Mouse (Mus musculus) midbrain, embryonic 14.5 days (tissue): ENCODE data around the gene Rps15a. TPM values are rescaled to one million over a fixed set of nuclear protein-coding genes. Genes with fewer than 3 reads are reported as not detected.

Experiments
- ATAC-seq: fragments of 200-750 bp; cut with Nextera tagmentation; 2 replicates; pipeline ENCODE4 v1.8.0; 2017; ENCODE audit warnings: moderate number of reproducible peaks, moderate library complexity; ENCODE audit not compliant: low FRiP score, low TSS enrichment
- DNase-seq: peaks from one replicate; pipeline ENCODE4 v3.0.0-alpha.2; 2015
- H3K27ac ChIP-seq: fragments of 300-500 bp; sonication (generic); replicated peaks from 2 replicates; pipeline ENCODE4 v1.5.1; 2014; ENCODE audit warnings: mild to moderate bottlenecking, low read depth, low read length, moderate library complexity
- H3K27me3 ChIP-seq: fragments of 300-500 bp; sonication (generic); 2 replicates; pipeline ENCODE4 v1.6.1; 2014; ENCODE audit warnings: low read length, control low read depth, mixed read lengths; ENCODE audit not compliant: control insufficient read depth, insufficient read depth
- H3K36me3 ChIP-seq: fragments of 300-500 bp; sonication (generic); 2 replicates; pipeline ENCODE4 v1.6.1; 2014; ENCODE audit warnings: low read length, control low read depth; ENCODE audit not compliant: control insufficient read depth, insufficient read depth
- H3K4me1 ChIP-seq: fragments of 300-500 bp; sonication (generic); 2 replicates; pipeline ENCODE4 v1.6.1; 2014; ENCODE audit warnings: mild to moderate bottlenecking, antibody characterized with exemption, low read length, control low read depth; ENCODE audit not compliant: control insufficient read depth, insufficient read depth
- H3K4me2 ChIP-seq: fragments of 300-500 bp; sonication (generic); 2 replicates; pipeline ENCODE4 v1.6.1; 2014; ENCODE audit warnings: mild to moderate bottlenecking, low read length, moderate library complexity
- H3K4me3 ChIP-seq: fragments of 300-500 bp; sonication (generic); replicated peaks from 2 replicates; pipeline ENCODE4 v1.5.1; 2014; ENCODE audit warnings: low read depth, low read length
- H3K9ac ChIP-seq: fragments of 300-500 bp; sonication (generic); replicated peaks from 2 replicates; pipeline ENCODE4 v1.6.1; 2014; ENCODE audit warnings: mild to moderate bottlenecking, low read length, moderate library complexity
- H3K9me3 ChIP-seq: fragments of 300-500 bp; sonication (generic); 2 replicates; pipeline ENCODE4 v1.6.1; 2016; ENCODE audit warnings: low read length, control low read depth, mixed read lengths; ENCODE audit not compliant: control insufficient read depth
- WGBS: fragments of 180-500 bp; shearing (Covaris S2); extraction: QIAGEN DNeasy Blood & Tissue Kit; methylation state at CpG from one replicate; pipeline ENCODE4 v1.1.7; 2014; 5-methylcytosine and 5-hydroxymethylcytosine counted together
- polyA plus RNA-seq: library from polyadenylated mRNA; unstranded; fragments of >200 nt; fragmentation: Nextera tagmentation; extraction: Ambion mirVana; gene quantifications from 2 replicates; pipeline ENCODE4 v1.2.1, GENCODE M21; 2014

The Rps15a gene
- polyA plus RNA-seq, 1 experiment from 2014 or later: 492 TPM

DNA sequence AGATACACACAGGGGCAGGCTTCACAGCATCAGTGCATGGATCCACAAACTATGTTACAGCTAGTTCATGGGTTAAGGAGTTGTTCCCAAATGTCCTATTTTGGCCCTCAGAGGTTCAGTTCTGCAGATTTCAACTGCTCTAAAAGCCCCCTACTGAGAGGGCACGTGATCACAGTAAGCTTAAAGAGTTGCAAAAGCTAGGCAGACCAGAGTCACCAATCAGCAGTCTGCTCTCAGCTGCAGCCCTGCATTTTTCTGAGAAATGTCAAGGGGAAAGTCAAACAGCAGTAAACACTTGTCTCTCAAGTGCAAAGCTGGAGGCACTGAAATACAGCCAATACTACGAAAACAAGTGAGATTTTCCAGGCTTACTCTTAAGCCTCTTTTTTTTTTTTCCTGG lies 3.2 kb upstream of the Rps15a start:
- 37% methylated on average over 2 of the region's 2 CpGs for WGBS
- DNase-seq (no peak), ATAC-seq (no peak)
- no peak overlapping the region for H3K4me3 ChIP-seq
- no peak overlapping the region for H3K27ac ChIP-seq
- H3K9me3 ChIP-seq: no peaks in the 10 kb centered on the region
- H3K36me3 ChIP-seq: peaks cover 55% of the 10 kb centered on the region
- H3K27me3 ChIP-seq: no peaks in the 10 kb centered on the region
- peaks cover 9% of the 10 kb centered on the region for H3K4me1 ChIP-seq
- H3K4me2 ChIP-seq: no peak overlapping the region
- H3K9ac ChIP-seq: no peak overlapping the region

DNA sequence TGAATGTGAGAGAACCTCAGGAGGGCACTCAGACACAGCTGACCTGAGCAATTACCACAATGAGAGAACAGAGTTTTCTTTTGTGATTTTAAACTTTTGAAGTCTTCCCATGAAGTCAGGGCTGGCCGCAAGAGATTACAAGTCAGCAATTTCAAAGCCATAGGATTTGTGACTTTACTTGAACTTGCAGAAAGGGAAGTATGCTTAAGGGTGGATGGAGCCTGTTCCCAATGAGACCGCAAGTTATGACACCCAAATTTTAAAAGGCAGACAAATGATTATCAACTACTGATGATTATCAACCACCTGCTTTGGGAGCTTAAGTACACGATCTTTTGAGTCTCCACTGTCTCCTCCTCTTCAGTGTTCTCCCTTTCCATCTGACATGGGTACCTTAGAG lies 2.4 kb upstream of the Rps15a start:
- 84% methylated on average over 3 of the region's 3 CpGs for WGBS
- Histone ChIP-seq H3K4me3 (no peak overlapping the region), H3K9ac (no peak overlapping the region), H3K27ac (no peak overlapping the region), H3K4me2 (no peak overlapping the region), H3K9me3 (no peaks in the 10 kb centered on the region), H3K36me3 (peaks cover 59% of the 10 kb centered on the region), H3K4me1 (peaks cover 16% of the 10 kb centered on the region), H3K27me3 (no peaks in the 10 kb centered on the region)
- DNase-seq (no peak), ATAC-seq (no peak)

DNA sequence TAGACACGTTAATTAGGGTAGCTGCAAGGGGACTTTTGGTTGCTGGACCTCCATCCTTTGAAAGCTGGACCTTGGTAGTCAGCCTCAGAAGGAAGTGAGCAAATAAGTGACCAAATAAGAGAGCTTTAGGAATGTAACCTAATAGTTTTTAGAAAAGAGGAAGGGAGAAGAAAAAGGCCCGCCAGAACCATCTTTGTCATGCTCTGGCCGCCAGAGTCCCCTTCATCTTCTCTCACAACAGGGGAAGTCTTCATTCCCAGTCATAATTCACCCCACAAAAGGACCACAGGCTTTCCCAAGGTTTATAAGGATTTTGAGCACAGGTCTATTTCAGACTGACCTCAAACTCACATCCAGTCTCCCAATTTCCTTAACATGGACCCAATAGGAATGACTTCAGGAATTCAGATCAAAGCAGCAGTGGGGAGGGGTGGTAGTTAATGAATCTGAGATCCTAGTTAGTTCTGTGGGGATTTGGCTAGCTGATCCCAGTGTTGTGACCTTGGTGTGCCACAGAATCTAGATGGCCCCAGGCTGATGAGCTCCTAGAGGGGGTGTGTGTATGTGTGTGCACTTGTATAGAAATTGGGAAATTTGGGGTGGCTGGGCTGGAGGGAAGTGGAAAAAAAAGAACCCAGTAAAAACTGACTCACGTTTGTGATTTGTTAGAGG lies 1.7 kb upstream of the Rps15a start:
- Histone ChIP-seq H3K4me1 (peaks cover 22% of the 10 kb centered on the region), H3K27me3 (no peaks in the 10 kb centered on the region), H3K27ac (0 out of 2 replicates have a peak overlapping the region, but pooled peaks have one; percentile 17), H3K9ac (0 out of 2 replicates have a peak overlapping the region, but pooled peaks have one; percentile 20), H3K4me2 (no peak overlapping the region), H3K4me3 (no peak overlapping the region), H3K36me3 (peaks cover 65% of the 10 kb centered on the region), H3K9me3 (no peaks in the 10 kb centered on the region)
- WGBS: 50% methylated on average over 4 of the region's 4 CpGs
- no peak for ATAC-seq
- no peak for DNase-seq

DNA sequence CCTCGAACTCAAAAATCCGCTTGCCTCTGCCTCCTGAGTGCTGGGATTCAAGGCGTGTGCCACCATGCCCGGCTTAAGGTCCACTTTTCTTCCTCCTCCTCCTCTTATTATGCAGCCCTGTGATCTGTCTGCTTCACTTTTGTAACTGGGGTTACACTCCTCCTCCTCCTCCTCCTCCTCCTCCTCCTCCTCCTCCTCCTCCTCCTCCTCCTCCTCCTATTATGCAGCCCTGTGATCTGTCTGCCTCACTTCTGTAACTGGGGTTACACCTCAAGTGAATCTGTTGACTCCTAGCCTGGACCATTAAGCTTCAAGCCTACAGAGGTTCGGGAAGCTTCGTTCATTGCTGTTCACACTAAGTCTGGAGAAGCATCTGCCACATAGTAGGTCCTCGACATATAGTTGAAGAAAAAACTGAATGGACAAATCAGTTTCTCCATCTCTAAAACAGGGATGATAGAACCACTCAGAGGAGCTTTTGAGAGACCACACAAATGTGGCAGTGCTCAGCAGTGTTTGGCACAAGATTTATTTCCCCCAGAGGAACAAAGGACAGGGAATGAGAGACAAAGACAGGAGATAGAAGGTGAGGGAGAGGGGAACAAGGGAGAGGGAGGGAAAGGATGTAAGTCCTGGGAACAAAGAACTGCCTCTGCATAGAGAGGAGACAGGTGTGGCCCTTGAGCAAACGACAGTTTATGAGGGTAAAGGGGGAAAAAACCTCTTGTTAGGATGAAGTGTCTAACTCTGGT lies 975 bp upstream of the Rps15a start:
- Histone ChIP-seq H3K9ac (0 out of 2 replicates have a peak overlapping the region, but pooled peaks have one; percentile 20), H3K27ac (0 out of 2 replicates have a peak overlapping the region, but pooled peaks have one; percentile 17)

DNA sequence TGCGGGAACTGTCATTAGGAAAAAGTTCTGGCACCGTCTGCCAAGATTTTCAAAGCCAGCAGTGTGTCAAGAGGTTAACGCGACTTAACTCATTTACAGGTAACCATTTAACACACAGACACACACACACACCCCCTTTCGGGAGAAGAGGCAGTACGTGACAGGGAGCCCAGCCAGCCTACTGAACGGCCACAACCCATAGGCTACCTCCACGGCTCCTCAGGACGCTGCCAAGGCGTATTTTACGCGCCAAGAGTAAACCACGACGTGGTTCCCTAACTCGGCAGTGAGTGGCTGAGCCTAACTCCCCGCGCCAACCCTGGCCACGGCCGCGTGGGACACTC lies 483 bp downstream of the Rps15a start:
- Histone ChIP-seq H3K27ac (peak overlapping the region; percentile 91), H3K9me3 (no peaks in the 10 kb centered on the region), H3K4me3 (peak overlapping the region; percentile 97), H3K4me2 (peak overlapping the region; percentile 98), H3K9ac (peak overlapping the region; percentile 97), H3K4me1 (peaks cover 42% of the 10 kb centered on the region), H3K27me3 (no peaks in the 10 kb centered on the region), H3K36me3 (peaks cover 69% of the 10 kb centered on the region)
- no peak for DNase-seq
- ATAC-seq: peak; percentile 60
- under 1% methylated on average over 20 of the region's 20 CpGs for WGBS

More for the DNA sequence above, 975 bp upstream of the Rps15a start:
- no peaks in the 10 kb centered on the region for H3K27me3 ChIP-seq
- no peak for DNase-seq
- peaks cover 66% of the 10 kb centered on the region for H3K36me3 ChIP-seq
- WGBS: 13% methylated on average over 8 of the region's 8 CpGs
- H3K9me3 ChIP-seq: no peaks in the 10 kb centered on the region
- 0 out of 2 replicates have a peak, but pooled peaks have one; percentile 7 for ATAC-seq
- 0 out of 2 replicates have a peak overlapping the region, but pooled peaks have one; percentile 97 for H3K4me3 ChIP-seq
- peaks cover 28% of the 10 kb centered on the region for H3K4me1 ChIP-seq
- H3K4me2 ChIP-seq: peak overlapping the region; percentile 98

DNA sequence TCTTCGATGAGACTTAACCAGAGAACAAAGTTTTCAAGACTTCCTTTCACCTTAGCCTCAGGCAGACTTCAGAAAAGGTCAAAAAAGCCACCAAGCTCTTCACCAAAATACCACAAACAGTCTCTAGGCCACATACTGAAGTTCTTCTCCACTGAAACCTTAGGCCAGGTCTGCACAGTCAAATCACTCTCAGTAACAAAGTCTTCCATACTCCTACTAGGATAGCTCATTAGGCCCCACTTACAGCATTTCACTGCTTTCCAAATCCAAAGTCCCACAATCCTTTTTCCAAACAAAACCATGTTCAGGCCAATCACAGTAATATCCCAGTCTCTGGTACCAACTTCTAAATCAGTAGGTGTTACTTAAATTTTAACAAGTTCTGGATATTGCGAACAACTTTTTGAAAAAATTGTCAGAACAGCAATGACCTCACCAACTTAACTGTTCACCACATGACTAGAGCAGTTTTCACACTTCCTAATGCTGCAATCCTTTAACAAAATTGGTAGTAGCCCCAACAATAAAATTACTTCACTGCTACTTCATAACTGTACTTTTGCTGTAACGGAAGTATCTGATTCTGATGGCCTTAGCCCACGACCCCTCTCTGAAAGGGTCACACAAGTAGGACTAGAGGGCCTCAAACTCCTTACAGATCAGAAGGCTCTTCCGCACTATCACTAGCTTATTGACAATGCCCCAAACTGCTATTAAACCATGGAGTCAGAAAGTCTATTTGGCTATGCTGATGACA lies 2.3 kb downstream of the Rps15a start:
- H3K27me3 ChIP-seq: no peaks in the 10 kb centered on the region
- ATAC-seq (no peak), DNase-seq (no peak)
- 82% methylated on average over 5 of the region's 5 CpGs for WGBS
- H3K9me3 ChIP-seq: no peaks in the 10 kb centered on the region
- no peak overlapping the region for H3K27ac ChIP-seq
- peak overlapping the region; percentile 98 for H3K4me2 ChIP-seq
- peak overlapping the region; percentile 97 for H3K4me3 ChIP-seq
- peaks cover 70% of the 10 kb centered on the region for H3K36me3 ChIP-seq
- H3K4me1 ChIP-seq: peaks cover 42% of the 10 kb centered on the region
- H3K9ac ChIP-seq: no peak overlapping the region

DNA sequence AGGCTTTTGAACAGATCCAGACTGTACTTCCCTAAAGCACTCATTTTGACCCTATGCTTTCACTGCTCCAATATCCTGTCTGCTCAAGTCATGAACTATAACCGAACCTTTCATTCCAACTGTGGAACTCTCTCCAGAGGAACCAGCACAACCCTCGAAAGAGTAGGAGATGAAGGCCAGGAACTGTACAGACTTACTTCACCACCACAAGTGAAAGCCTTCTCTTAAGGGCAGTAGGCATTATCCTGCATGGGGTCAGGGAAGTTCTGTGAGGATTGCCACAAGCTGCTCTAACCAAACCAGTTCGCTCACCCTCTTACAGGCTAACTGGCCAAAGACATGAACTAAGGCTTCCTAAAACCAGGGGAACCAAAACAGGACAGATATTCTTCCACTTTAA lies 4.9 kb downstream of the Rps15a start:
- Histone ChIP-seq H3K4me1 (peaks cover 42% of the 10 kb centered on the region), H3K9me3 (no peaks in the 10 kb centered on the region), H3K27me3 (no peaks in the 10 kb centered on the region), H3K36me3 (peaks cover 84% of the 10 kb centered on the region), H3K27ac (no peak overlapping the region), H3K4me3 (no peak overlapping the region), H3K9ac (no peak overlapping the region; the same call in 1 of the 2 replicates), H3K4me2 (peak overlapping the region; percentile 14)
- WGBS: 88% methylated on average over 3 of the region's 3 CpGs
- ATAC-seq (no peak), DNase-seq (no peak)

DNA sequence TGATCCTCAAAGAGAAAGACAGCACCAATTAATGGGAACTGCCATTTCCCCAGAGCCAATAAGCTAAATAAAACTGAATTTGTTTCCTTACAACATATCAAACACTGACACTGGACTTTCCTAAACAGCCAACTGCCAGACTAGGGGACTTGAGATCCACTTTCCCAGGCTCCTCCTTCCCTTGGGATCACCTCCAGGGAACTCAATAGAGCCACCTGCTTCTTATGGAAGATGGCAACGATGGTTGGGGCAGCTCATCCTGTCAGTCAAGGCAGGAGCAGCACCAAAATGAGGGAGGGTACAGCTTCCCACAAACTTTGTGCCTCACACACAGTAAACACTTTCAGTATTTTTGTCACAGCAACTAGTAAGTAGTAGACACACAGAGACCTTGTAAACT lies 8.3 kb downstream of the Rps15a start:
- H3K4me1 ChIP-seq: peaks cover 20% of the 10 kb centered on the region
- no peak for ATAC-seq
- H3K9ac ChIP-seq: no peak overlapping the region
- no peaks in the 10 kb centered on the region for H3K9me3 ChIP-seq
- H3K36me3 ChIP-seq: peaks cover 86% of the 10 kb centered on the region
- DNase-seq: no peak
- no peaks in the 10 kb centered on the region for H3K27me3 ChIP-seq
- H3K4me2 ChIP-seq: no peak overlapping the region
- no peak overlapping the region for H3K4me3 ChIP-seq
- WGBS: 43% methylated on average over 1 of the region's 1 CpGs
- no peak overlapping the region for H3K27ac ChIP-seq
